Mouse (Mus musculus): Measurements from ENCODE around the gene Ccdc78. TPM values are rescaled to one million over a fixed set of nuclear protein-coding genes. Genes with fewer than 3 reads are reported as not detected.

Ccdc78 gene
- total and polyA plus RNA-seq, 3 experiments, result 0.08 to 0.85 TPM; not detected in 1

DNA sequence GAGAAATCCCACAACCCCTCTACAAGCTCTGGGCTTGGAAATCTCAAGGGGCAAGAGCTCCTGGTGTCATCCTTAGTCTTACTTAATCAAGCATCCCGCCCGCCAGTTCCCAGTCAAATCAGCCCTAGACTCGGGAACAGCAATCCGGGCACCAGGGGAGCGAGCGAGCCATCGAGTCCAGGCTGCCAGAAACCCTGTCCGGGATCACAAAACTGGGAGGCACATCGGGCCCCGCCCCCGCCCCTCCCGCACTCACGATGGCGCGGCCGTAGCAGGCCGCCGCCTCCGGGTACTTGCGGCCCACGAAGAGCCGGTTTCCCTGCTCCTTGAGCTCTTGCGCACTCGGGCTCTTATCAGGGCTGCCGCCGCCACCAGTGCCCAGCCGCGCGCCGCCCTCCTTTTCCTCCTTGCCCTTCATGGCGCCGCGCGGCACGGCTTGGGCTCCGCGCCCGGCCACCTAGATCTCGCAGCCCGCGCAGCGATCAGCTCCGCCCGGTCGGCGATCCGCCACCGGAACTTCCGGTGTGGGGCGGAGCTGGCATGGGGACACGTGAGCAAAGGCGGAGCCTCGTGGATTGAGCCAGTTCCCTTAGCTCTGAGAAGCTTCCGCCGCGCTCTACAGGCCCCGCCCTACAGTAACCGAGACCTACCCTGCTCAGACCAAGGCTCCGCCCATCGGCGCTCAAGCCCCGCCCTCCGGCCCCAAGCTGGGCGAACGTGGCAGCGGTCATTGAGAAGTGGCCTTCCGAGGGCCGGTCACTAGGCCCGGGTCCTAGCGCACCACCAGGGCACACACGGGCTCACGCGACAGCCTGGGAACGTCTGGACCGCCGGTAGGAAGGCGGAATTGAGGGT, 46.3 kb downstream of the Ccdc78 start (continued):
- TF ChIP-seq POLR2AphosphoS5 (IDR thresholded peaks at IDR 0.05; ENCODE audit: borderline replicate concordance, low read depth, low read length) (no peak), TCF12 (IDR thresholded peaks at IDR 0.05; ENCODE audit: low read depth, low read length) (peak; percentile 55), MYB (IDR thresholded peaks at IDR 0.05; ENCODE audit: low read depth, low read length) (no peak), NRF1 (IDR thresholded peaks at IDR 0.05; ENCODE audit: insufficient read depth, low read depth, low read length, poor library complexity, severe bottlenecking) (peak; percentile 39; the same call in 1 of the 2 replicates)

DNA sequence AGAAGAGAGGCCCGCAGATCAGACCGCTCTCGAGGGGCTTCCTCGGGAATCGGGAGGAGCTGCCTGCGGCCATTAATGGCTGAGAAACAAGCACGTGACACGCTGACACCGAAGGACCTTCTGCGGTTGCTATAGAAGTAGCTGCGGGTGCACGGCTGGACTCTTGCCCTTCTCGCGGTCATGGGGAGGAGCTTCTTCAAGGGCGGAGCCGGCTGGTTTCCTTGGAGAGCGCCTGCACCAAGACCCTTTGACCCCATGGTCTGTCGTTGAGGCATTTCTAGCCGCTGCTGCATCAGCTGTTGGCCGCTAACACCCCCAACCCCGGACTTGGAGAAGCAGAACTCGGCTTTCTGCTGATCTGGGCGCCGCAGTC, 46.9 kb downstream of the Ccdc78 start, which contains the start of gene Stub1:
Gene Stub1 (minus strand): TSS at position 114 of the 373 bp plus-strand sequence.
- Histone ChIP-seq H3K36me3 (ENCODE audit: control insufficient read depth in 1 of 2, insufficient read depth in 2 of 2, low read length in 2 of 2) (peaks cover 0 to 13% of the 10 kb centered on the region in 2 experiments; a peak in 2 of 4 replicates), H3K4me3 (ENCODE audit: control insufficient read depth in 1 of 2, insufficient read depth in 1 of 2, low read depth in 2 of 2, low read length in 2 of 2) (peak within 1 kb of the TSS; percentile 80 to 87), H3K9me3 (replicated peaks; ENCODE audit: insufficient read depth, low read length) (no peaks in the 10 kb centered on the region), H3K27ac (ENCODE audit: control insufficient read depth, low read depth, low read length) (peak within 1 kb of the TSS; percentile 82), H3K9ac (ENCODE audit: control insufficient read depth, low read depth, low read length, poor library complexity, severe bottlenecking) (peak within 1 kb of the TSS; percentile 95), H3K79me2 (ENCODE audit: control insufficient read depth, insufficient read depth, low read length, poor library complexity) (peaks cover 52% of the 10 kb centered on the region), H3K4me1 (ENCODE audit: control insufficient read depth in 1 of 2, insufficient read depth in 2 of 2, low read length in 2 of 2) (peaks cover 2 to 34% of the 10 kb centered on the region in 2 experiments; a peak in 3 of 4 replicates), H3K27me3 (ENCODE audit: control insufficient read depth in 1 of 2, insufficient read depth in 2 of 2, low read length in 2 of 2) (no peaks in the 10 kb centered on the region)
- TF ChIP-seq TCF12 (IDR thresholded peaks at IDR 0.05; ENCODE audit: low read depth, low read length) (0 out of 2 replicates have a peak, but pooled peaks have one; percentile 1), KAT2A (conservative IDR thresholded peaks at IDR 0.05; ENCODE audit: low read depth, low read length) (no peak), USF2 (IDR thresholded peaks at IDR 0.05; ENCODE audit: borderline replicate concordance in 1 of 2, insufficient read depth in 1 of 2, low read depth in 1 of 2, low read length in 2 of 2) (no peak), MAFK (IDR thresholded peaks at IDR 0.05; ENCODE audit: borderline replicate concordance, low read depth, low read length) (no peak), MYC (IDR thresholded peaks at IDR 0.05; ENCODE audit: low read depth, low read length) (0 out of 2 replicates have a peak, but pooled peaks have one; percentile 62), ZKSCAN1 (IDR thresholded peaks at IDR 0.05; ENCODE audit: low read depth, low read length) (no peak), MAZ (IDR thresholded peaks at IDR 0.05; ENCODE audit: low read depth, low read length) (0 out of 2 replicates have a peak, but pooled peaks have one; percentile 5), UBTF (IDR thresholded peaks at IDR 0.05; ENCODE audit: borderline replicate concordance, insufficient read depth, low read depth, low read length) (no peak), ZMIZ1 (IDR thresholded peaks at IDR 0.05; ENCODE audit: low read depth, low read length) (peak; percentile 21; the same call in 1 of the 2 replicates), MAX (IDR thresholded peaks at IDR 0.05; ENCODE audit: low read length) (no peak; the same call in 1 of the 2 replicates), ZNF384 (IDR thresholded peaks at IDR 0.05; ENCODE audit: low read depth, low read length) (no peak), MEF2A (IDR thresholded peaks at IDR 0.05; ENCODE audit: extremely low read depth, insufficient replicate concordance, low read depth, low read length, poor library complexity, severe bottlenecking) (no peak), CHD2 (IDR thresholded peaks at IDR 0.05; ENCODE audit: low read length) (no peak), MYB (IDR thresholded peaks at IDR 0.05; ENCODE audit: low read depth, low read length) (no peak), SIN3A (IDR thresholded peaks at IDR 0.05; ENCODE audit: low read length) (peak; percentile 43; the same call in 1 of the 2 replicates), TAL1 (IDR thresholded peaks at IDR 0.05; ENCODE audit: low read length) (no peak), POLR2AphosphoS2 (IDR thresholded peaks at IDR 0.05; ENCODE audit: low read length) (peak; percentile 75; the same call in 1 of the 2 replicates), SMC3 (IDR thresholded peaks at IDR 0.05; ENCODE audit: low read depth, low read length) (no peak), USF1 (IDR thresholded peaks at IDR 0.05; ENCODE audit: low read depth, low read length) (peak; percentile 57), GATA1 (IDR thresholded peaks at IDR 0.05; ENCODE audit: low read depth, low read length) (no peak), BHLHE40 (IDR thresholded peaks at IDR 0.05; ENCODE audit: borderline replicate concordance, low read depth, low read length) (peak; percentile 74; the same call in 1 of the 2 replicates), CHD1 (IDR thresholded peaks at IDR 0.05; ENCODE audit: low read depth, low read length) (no peak), TBP (IDR thresholded peaks at IDR 0.05; ENCODE audit: low read depth, low read length) (no peak), CTCF (IDR thresholded peaks at IDR 0.05 in 2 of 3, conservative IDR thresholded peaks at IDR 0.05 in 1 of 3; ENCODE audit: control insufficient read depth in 1 of 3, insufficient read depth in 1 of 3, low read depth in 2 of 3, low read length in 3 of 3, poor library complexity in 1 of 3, severe bottlenecking in 1 of 3) (no peak)
- DNase-seq (ENCODE audit: low read depth, low spot score), result no peak

Measured in MEL (cell line).